Mouse (Mus musculus) CD8-positive naive resting alpha-beta T cell, adult 2 months (primary cell): ENCODE measurements around the gene Abcc1.

Experiments used
- DNase-seq, 2 experiments: peaks; one replicate each; pipeline ENCODE4 v3.0.0; 2022; ENCODE audit warnings: low read depth in 2 of 2, low spot score in 2 of 2

Abcc1 gene

DNA sequence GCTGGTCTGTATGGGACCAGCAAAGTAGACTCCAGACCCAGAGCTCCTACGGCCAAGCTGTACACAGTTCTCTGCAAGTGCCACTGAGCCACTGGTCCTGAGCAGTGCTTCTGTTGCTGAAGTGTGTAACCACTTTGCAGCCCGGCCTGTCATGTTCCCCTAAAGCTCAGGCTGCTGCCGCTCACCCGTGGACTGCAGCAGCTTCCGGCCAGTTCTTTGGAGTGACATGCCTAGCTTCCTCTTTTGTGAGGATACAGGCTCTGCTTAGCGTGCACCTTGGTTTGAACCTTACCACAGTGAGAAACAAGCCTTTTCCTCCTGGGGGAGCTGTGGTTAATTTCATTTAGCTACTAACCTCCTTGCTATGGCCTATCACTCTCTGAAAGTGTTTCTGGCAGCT lies 77.7 kb downstream of the Abcc1 start:
- no peak for DNase-seq

DNA sequence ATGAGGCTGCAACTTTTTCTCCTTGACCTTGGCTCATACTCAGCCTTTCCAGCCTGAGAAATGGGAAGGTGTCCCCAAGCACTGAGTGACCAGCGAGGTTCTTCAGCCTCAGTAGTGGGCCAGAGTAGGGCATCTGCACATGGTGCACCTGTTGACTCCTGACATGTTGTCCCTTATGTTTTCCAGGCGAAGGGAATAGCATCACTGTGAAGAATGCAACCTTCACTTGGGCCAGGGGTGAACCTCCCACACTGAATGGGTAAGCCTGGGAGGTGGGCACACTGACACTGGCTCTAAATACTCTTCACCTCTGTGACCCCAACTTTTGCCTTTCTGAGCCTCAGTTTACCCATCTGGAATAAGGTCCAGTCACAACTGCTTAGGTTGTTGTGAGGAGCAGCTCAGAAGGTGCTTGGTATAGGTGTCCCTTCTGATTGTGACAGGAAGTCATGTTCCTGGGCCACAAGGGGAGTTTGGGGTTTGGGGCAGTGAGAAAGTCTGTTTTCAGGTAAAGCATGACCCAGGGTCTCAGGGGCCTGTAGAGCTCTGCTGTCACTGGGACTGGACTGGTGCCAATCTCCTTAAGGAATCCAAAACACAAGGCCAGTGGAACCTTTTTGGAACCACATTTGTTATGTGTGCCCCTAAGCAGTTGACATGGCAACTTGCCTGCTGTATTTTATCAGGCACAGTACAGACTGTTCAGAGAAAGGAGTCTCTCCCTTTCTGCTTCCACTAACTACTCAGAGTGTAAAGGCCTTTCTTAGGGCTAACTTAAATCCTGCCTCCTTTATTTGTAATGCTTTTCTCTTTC lies 78.7 kb downstream of the Abcc1 start:
- no peak for DNase-seq

DNA sequence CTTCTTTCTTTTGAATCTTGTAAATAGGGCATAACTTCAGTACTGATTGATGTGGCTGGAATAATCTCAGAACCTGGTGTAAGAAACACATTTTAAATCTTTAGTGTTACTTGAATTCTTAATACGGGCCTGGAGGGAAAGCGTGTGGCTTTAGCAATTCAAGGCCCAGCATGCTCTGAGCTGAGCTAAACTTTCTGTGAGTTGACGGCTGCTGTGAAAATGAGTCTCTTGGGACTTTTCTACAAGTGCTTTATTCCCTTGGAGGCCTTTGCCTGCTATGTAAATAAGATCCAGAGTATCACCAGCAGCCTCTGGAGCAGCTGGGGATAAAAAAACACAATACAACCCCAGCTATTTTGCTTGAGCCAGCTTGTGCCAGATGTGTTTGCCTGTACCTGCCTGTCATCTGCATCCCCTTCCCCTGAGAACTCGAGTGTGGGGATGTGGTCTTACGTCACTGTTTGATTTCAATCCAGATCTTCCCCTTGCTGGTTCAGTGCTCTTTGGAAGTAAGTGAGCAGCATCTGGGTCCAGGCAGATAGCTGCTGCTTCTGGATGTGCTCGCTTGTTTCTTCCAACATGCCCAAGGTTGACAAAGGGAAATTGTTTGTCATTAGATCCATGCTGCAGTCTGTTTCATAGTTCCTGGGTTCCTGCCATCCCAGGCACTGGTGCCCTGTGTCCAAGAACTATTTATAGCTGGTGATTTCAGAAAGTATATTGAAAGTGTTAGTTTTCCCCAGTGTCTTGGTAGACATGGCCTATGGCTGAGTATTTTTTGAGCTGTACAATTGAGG lies 82.9 kb downstream of the Abcc1 start:
- no peak for DNase-seq

DNA sequence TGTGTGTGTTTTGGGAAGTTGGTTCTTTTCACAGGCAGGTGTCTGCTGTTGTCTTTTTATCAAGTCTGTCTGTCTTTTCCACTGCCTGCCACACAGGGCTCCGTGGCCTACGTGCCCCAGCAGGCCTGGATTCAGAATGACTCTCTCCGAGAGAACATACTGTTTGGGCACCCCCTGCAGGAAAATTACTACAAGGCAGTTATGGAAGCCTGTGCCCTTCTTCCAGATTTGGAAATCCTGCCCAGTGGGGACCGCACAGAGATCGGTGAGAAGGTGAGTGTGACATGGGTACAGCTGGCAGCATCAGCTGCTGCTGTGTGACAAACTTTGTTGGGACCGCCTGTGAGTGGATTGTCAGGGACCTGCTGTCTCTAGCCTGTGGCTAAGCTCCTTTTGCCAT lies 83.8 kb downstream of the Abcc1 start:
- no peak for DNase-seq

DNA sequence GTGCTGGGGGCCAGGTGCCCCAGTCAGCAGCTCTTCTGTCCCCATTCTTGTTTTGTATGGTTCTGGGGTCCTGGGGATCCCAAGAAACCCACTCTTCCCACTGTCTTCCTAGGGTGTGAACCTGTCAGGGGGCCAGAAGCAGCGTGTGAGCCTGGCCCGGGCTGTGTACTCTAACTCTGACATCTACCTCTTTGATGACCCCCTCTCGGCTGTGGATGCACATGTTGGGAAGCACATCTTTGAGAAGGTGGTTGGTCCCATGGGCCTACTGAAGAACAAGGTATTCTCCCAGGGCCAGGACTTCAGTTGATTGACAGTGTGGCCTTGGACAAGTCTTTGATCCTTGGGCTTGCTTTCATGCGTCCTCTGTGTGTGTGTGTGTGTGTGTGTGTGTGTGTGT lies 86.0 kb downstream of the Abcc1 start:
- DNase-seq = no peak

DNA sequence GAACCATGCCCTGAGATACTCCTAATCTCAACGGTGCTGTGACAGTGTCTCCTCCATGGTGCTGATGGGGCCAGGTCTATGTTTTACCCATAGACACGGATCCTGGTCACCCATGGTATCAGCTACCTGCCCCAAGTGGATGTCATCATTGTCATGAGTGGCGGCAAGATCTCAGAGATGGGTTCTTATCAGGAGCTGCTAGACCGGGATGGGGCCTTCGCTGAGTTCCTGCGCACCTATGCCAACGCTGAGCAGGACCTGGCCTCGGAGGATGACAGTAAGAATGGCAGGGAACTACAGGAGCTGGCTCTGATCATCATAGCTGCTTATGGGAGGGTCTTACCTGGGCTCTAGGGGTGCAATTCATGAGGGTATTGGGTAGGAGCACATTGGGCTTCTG lies 86.9 kb downstream of the Abcc1 start:
- no peak for DNase-seq

DNA sequence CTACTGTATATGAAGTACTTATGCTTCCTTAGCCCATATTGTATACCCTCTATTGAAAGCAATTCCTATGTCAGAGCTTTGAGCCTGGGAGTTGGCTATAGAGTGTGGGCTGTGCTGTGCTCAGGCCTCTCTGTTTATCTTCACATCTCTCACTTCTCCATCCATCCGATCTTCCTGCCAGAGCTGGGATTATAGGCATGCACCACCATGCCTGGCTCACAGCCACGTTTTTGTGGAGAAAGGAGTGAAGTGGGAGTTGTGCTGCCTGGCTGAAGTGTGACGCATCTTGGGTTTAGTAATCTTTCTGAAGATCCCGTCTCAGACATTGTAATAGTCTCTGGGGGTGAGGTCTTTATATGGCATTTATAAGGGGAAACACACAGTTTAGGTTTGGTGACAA lies 88.5 kb downstream of the Abcc1 start:
- no peak for DNase-seq

DNA sequence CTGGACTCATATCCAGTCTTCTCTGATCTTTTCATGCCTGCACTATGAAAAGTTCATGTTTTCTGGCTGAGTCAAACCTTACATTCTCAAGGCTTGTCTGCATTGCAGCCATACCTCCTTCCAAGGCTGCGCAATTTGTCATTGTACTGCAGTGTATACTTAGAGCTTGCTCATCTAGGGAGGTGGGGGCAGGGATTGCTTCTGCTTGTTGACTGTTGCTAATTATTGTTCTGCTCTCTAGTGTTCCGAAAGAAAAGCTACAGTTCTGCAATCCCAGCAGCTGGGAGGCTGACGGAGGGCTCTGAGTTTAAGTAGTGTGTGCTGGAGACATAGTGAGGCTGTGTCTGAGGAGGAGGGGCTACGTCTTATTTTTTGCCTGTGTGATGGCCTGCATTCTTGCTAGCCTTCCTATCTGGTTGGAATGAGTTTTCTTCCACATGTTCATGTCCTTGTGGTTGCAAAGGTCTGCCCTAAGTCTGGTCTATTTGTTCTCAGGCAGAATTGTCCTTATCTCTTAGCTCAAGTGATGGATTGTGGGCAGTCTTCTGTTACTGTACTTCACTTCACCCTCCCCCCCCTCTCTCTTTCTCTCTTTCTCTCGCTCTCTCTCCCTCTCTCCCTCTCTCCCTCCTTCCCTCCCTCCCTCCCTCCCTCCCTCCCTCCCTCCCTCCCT lies 90.2 kb downstream of the Abcc1 start:
- DNase-seq = no peak

DNA sequence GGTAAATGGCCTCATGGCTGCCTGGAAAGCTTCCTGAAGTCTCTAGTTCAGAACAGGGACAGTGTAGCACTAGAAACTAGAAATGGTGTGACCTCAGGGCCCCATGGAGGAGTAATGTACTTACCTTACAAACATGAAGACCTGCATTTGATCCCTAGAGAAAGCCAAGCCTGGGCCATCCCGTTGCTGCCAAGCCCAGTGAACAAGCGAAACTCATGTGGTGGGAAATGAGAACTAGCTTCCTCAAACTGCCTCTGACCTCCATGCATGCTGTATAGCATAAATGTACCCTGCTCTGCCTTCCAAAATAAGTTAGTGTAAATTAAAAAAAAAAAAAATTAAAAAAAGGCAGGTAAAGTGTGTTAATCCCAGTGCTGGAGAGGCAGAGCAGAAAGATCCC lies 101.2 kb downstream of the Abcc1 start:
- DNase-seq = no peak

DNA sequence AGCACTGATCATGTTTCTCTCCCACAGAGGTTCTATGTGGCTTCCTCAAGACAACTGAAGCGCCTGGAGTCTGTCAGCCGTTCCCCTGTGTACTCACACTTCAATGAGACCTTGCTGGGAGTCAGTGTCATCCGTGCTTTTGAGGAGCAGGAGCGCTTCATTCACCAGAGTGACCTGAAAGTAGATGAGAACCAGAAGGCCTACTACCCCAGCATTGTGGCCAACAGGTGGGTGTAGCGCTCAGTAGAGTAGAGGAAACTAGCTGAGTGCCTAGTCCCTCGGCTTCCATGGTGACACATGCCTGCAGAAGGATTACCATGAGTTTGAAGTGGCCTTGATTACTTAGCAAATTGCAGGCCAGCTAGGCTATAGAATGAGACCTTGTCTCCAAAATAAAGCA lies 103.7 kb downstream of the Abcc1 start:
- DNase-seq = no peak

DNA sequence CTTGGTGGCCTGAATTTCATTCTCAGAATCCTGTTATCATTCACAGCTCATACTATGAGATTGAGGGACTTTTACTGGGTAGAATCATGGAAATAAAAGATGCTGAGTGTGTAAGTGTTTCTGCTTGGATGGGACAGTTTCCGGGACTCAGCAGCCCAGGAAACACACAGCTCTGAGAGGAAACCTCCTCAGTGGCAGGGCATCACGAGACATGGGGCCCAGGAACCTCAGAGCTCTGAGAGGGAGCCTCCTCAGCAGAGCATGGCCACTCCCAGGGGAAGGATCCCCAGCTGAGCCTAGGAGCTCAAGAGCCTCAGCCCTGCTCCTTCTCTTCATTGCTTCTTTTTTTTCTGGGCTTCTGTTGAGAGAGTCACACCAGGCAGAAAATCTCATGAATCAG lies 107.0 kb downstream of the Abcc1 start:
- no peak for DNase-seq

DNA sequence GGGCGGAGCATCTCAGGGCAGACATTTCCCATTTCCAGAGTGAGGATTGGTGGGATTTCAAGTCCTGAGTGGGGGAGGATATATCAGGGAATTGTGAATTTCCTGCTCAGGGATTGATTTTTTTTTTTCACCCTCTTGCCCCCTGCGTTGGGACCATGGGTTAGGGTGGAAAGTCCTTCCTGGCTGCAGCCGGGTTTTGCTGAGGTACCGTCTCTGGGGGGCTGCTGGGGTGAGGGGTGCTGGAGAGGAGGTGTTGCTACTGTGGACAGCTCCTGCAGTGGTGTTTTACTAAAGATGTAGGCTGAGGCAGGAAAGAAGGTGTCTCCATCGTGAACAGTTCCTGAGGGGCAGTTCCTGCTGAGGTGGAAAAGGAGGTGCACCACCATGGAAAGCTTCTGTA lies 107.5 kb downstream of the Abcc1 start:
- DNase-seq = no peak

DNA sequence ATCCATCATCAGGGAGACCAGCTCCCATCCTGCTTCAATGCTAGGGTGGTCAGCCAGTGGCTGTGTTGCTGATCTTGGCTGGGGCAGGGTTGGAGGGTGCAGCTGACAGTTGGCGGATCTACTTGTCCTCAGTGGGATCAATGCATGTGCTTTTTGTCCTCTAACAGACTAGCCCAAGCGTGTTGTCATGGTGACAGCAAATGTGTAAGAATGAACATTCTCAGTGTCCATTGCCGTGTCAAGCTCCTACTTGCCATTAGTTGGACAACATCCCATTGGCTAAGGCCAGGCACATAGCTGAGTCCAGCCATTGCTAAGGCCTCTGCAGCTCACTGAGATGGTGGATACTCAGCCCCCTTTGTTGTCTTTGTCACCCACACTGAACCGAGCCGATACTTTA lies 110.8 kb downstream of the Abcc1 start:
- no peak for DNase-seq

DNA sequence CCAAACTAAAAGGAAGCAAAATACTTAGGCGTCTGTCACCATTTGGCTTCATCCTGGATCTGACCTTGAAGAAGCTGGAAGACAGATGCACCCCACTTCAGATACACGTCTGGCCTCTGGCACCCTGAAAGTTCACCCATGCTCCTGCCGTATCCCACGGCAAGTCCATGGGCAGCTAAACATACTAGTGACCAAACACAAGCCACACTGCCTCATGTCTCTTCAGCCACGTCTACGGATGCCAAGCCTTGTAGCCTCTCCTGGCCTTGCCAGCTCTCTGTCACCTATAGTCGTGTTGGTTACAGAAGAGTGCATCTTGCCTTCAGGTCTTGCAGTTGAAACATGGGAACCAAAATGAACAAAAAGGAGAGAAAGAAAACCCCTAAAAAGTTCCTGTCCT lies 112.3 kb downstream of the Abcc1 start:
- DNase-seq = no peak

DNA sequence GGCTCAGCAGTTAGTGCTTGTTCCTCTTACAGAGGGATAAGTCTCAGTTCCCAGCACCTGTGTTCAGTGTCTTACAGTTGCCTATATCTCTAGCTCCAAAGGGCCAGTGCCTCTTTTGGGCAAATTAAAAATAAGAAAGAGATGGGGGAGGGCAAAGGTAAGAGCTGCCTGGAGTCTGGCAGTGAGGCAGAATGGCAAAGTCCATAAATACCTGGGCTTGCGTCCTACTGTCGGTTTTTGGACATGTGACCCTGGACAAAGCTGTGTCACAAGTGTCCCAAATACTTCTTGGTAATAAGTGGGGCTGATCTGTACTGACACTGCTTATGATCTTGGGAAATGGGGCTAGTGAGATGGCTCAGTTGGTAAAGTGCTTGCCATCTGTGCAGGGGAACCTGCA lies 113.6 kb downstream of the Abcc1 start:
- DNase-seq = no peak

DNA sequence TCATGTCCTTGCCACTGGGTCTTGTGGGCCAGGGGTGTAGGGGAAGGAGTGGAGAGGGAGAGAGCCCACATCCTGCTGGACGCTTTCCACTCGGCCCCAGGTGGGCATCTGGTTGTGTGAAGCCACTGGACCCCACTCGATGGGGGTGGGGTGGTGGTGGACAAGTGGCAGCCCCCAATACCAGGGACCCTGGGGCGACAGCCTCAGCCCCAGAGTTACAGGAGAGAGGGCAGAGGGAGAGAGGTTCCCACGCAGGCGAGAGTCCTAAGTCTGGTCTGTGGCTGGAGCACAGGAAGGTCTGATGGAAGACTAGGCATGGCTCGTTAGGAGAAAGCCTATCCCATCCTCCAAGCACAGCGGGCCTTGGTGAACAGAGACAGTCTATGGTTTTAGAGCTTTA lies 114.7 kb downstream of the Abcc1 start:
- DNase-seq = no peak

DNA sequence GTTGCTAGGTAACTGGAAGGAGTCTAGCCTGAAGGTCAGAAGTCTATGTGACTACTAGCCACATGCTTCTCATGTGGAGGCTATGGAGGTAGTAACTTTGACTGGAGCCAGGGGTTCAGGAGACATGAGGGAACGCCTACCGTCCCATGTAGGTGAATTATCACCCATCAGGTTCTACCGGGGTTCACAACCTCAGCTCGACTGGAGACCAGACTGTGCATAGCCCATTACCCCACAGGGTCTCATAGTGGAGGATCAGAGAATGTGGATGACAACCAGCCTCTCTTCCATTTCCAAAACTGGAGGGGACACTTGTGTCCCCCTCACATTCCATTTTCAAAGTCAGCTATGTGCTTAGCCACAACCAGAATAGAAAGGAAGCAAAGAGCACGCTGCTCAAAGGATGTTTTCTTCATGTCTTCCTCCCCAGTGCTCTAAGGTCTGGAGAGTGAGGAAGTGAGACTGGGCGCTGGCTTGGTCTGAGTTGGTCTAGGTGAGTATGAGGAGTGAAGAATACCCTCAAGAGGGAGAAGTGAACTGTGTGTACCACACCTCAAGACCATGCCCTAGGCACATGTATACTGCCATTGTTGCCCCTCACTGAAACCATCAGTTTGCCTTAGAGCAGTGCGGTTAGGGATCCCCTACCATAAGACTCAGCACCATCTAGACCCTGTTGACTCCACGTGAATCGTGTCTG lies 115.5 kb downstream of the Abcc1 start:
- DNase-seq = no peak

DNA sequence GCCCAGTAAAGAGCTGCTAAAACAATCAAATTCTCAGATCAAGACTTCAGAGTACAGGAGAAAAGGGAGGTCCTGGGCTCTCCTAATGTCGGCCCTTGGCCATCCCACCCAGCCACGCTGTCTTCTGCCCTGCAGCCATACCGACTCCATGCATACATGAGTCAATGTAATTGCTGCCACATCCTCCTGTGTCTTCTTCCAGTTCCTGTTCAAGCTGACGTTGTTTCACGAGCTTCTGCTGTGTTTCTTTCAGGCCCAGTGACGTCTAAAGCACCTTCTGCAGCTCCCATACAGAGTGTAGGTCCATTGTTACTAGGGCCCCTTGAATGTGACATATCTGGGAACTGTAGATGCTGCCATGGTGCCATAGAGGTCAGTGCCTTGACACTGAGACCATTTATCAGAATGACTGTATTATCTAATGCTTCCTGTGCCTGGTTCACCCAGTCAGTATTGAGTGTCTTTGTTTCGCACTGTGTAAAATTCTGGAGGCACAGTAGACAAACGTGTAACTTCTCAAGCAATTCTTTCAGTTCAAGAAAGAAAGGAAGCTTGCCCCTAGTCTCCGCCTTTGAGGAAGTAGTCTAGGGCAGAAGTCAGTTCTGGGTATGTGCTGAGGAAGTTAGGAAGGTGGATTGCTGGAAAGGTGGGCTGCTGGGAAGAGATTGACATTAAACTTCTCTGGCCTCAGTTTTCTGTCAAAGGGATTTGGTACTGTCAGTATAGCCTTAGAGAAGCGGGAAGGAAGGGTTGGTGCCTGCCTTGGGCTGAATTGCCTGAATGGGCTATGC lies 116.3 kb downstream of the Abcc1 start:
- DNase-seq = no peak

DNA sequence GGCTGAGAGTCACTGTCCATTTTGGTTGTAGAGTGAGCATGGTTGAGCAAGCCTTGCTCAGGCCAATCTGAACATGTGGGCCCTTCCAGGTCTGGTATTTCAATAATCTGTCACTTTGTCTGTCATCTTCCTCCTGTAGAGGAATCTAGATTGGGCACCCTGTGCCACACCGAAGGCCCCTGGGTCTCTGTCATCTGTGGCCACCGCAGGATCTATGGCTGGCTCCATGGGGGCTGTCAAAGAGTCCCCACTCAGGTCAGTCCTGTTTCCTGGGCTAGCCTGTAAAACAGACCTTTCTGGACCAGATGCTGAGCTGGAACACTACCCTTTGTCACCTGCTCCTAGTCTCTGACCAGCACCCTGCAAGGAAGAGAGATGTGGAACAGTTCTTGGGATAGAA lies 118.3 kb downstream of the Abcc1 start:
- DNase-seq = no peak

DNA sequence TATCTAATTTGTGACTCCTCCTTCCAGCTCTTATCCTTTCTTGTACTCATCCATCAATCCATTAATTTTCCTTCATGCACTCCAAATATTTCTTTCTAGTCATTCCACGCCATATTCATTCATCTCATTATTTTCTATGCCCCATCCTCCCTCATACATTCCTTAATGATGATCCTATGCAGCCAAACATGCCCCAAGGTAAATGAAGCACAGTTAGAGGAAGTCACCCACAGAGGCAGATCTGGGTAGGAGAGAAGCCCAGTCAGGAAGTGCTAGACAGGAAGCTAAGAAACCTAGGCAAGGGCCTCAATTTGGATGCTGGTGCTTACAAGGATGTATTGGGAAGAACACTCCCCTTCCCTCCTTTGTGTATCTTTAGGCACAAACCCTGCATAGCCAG lies 121.9 kb downstream of the Abcc1 start:
- no peak for DNase-seq
